In genomic region chr1:75601738-75602137, GRCm38 (mm10) we compare ENCODE assay signal across 23 mouse cellular contexts. TPM values are rescaled to one million over a fixed set of nuclear protein-coding genes. Genes with fewer than 3 reads are reported as not detected.
A peak's percentile ranks its signal among the peaks of the same experiment; 100 is the strongest.
DNase-seq lines count a peak whose midpoint lies in the region; ATAC-seq lines count a peak whose summit lies in the region.
"Had no signal": no experiment of that assay in that cellular context is flagged by ENCODE, and none has a peak within 500 bp of the region (broad histone marks: within the 10 kb centered on the region; RNA-seq: fewer than 3 reads in every experiment).

No protein-coding gene starts in this region.

- 0 out of 2 replicates have a peak overlapping the region, but pooled peaks have one; percentile 31 for H3K4me2 ChIP-seq in heart, embryonic 15.5 days
- H3K4me2 ChIP-seq in midbrain, embryonic 15.5 days = no peak overlapping the region
- H3K4me2 ChIP-seq in midbrain, embryonic 12.5 days (replicated peaks) = peak overlapping the region; percentile 25; the same call in 1 of the 2 replicates
- no peak overlapping the region for H3K4me2 ChIP-seq in forebrain, embryonic 12.5 days
- H3K4me2 ChIP-seq: kidney, embryonic 15.5 days; liver, embryonic 12.5 days; lung, embryonic 14.5 days had no signal

- WGBS in heart, embryonic 15.5 days = 21% methylated on average over 12 of the region's 12 CpGs
- WGBS in midbrain, embryonic 10.5 days = 8% methylated on average over 12 of the region's 12 CpGs
- WGBS in midbrain, embryonic 15.5 days = 7% methylated on average over 11 of the region's 12 CpGs
- 6% methylated on average over 11 of the region's 12 CpGs for WGBS in midbrain, embryonic 12.5 days
- WGBS in forebrain, embryonic 12.5 days = 6% methylated on average over 10 of the region's 12 CpGs

- no peaks in the 10 kb centered on the region for H3K36me3 ChIP-seq in heart, embryonic 15.5 days
- no peaks in the 10 kb centered on the region for H3K36me3 ChIP-seq in midbrain, embryonic 10.5 days
- H3K36me3 ChIP-seq in midbrain, embryonic 15.5 days (replicated peaks) = no peaks in the 10 kb centered on the region
- no peaks in the 10 kb centered on the region for H3K36me3 ChIP-seq in midbrain, embryonic 12.5 days
- no peaks in the 10 kb centered on the region for H3K36me3 ChIP-seq in forebrain, embryonic 12.5 days (replicated peaks)
- H3K36me3 ChIP-seq: G1E; kidney, embryonic 15.5 days; liver, embryonic 12.5 days had no signal

- H3K27ac ChIP-seq in heart, embryonic 15.5 days = no peak overlapping the region
- no peak overlapping the region for H3K27ac ChIP-seq in midbrain, embryonic 10.5 days (replicated peaks)
- H3K27ac ChIP-seq in midbrain, embryonic 15.5 days = no peak overlapping the region
- no peak overlapping the region for H3K27ac ChIP-seq in midbrain, embryonic 12.5 days (replicated peaks)
- H3K27ac ChIP-seq in forebrain, embryonic 12.5 days = no peak overlapping the region
- H3K27ac ChIP-seq: kidney, embryonic 15.5 days; layer of hippocampus, adult 2 months; liver, embryonic 12.5 days; macrophage had no signal

- H3K4me1 ChIP-seq in heart, embryonic 15.5 days (replicated peaks) = peaks cover 4% of the 10 kb centered on the region
- peaks cover 17% of the 10 kb centered on the region for H3K4me1 ChIP-seq in midbrain, embryonic 10.5 days
- peaks cover 6% of the 10 kb centered on the region; the same call in 1 of the 2 replicates for H3K4me1 ChIP-seq in midbrain, embryonic 15.5 days
- H3K4me1 ChIP-seq in midbrain, embryonic 12.5 days = peaks cover 4% of the 10 kb centered on the region; the same call in 1 of the 2 replicates
- H3K4me1 ChIP-seq in forebrain, embryonic 12.5 days = peaks cover 10% of the 10 kb centered on the region
- H3K4me1 ChIP-seq: kidney, embryonic 15.5 days; liver, embryonic 12.5 days had no signal

- H3K27me3 ChIP-seq in heart, embryonic 15.5 days = peaks cover 24% of the 10 kb centered on the region
- H3K27me3 ChIP-seq in midbrain, embryonic 10.5 days (ENCODE audit: low read depth, poor library complexity, severe bottlenecking) = peaks cover 51% of the 10 kb centered on the region
- H3K27me3 ChIP-seq in midbrain, embryonic 15.5 days (replicated peaks) = peaks cover 7% of the 10 kb centered on the region
- peaks cover 23% of the 10 kb centered on the region for H3K27me3 ChIP-seq in midbrain, embryonic 12.5 days
- peaks cover 17% of the 10 kb centered on the region for H3K27me3 ChIP-seq in forebrain, embryonic 12.5 days

- no peaks in the 10 kb centered on the region for H3K9me3 ChIP-seq in heart, embryonic 15.5 days (replicated peaks)
- no peaks in the 10 kb centered on the region for H3K9me3 ChIP-seq in midbrain, embryonic 10.5 days (replicated peaks)
- no peaks in the 10 kb centered on the region for H3K9me3 ChIP-seq in midbrain, embryonic 15.5 days
- H3K9me3 ChIP-seq in midbrain, embryonic 12.5 days = no peaks in the 10 kb centered on the region
- no peaks in the 10 kb centered on the region for H3K9me3 ChIP-seq in forebrain, embryonic 12.5 days
- H3K9me3 ChIP-seq: G1E; kidney, embryonic 15.5 days; liver, embryonic 12.5 days had no signal

- no peak overlapping the region for H3K9ac ChIP-seq in heart, embryonic 15.5 days
- H3K9ac ChIP-seq in midbrain, embryonic 15.5 days = no peak overlapping the region
- no peak overlapping the region for H3K9ac ChIP-seq in midbrain, embryonic 12.5 days (replicated peaks)
- no peak overlapping the region for H3K9ac ChIP-seq in forebrain, embryonic 12.5 days
- H3K9ac ChIP-seq: kidney, embryonic 15.5 days; liver, embryonic 12.5 days; lung, embryonic 14.5 days had no signal

- ATAC-seq in heart, embryonic 15.5 days (replicated peaks; ENCODE audit: insufficient number of reproducible peaks, insufficient read depth, low FRiP score, low read depth) = no peak
- no peak; the same call in 1 of the 2 replicates for ATAC-seq in midbrain, embryonic 15.5 days (replicated peaks)
- peak; percentile 38; the same call in 1 of the 2 replicates for ATAC-seq in midbrain, embryonic 12.5 days (ENCODE audit: low FRiP score, low read depth)
- no peak for ATAC-seq in forebrain, embryonic 12.5 days (ENCODE audit: low FRiP score)
- ATAC-seq: forebrain, embryonic 14.5 days; liver, embryonic 12.5 days had no signal

- no peak for DNase-seq in heart, postnatal 4 days
- peak; percentile 28 for DNase-seq in midbrain, embryonic 10.5 days (ENCODE audit: low spot score)
- no peak for DNase-seq in yolk sac, embryonic 10.5 days (ENCODE audit: low spot score)
- DNase-seq: adrenal gland, adult 2 months; B cell, adult 2 months; cerebellum, adult 11 months; cerebellum, postnatal 36 days; lung, embryonic 14.5 days; retina, postnatal 1 day; right cerebral cortex, postnatal 4 days; thymus, postnatal 4 days had no signal

- H3K4me3 ChIP-seq in heart, embryonic 15.5 days = no peak overlapping the region
- peak overlapping the region; percentile 30 for H3K4me3 ChIP-seq in midbrain, embryonic 10.5 days
- no peak overlapping the region for H3K4me3 ChIP-seq in midbrain, embryonic 15.5 days
- no peak overlapping the region for H3K4me3 ChIP-seq in midbrain, embryonic 12.5 days
- no peak overlapping the region for H3K4me3 ChIP-seq in forebrain, embryonic 12.5 days (replicated peaks)
- H3K4me3 ChIP-seq: kidney, embryonic 15.5 days; layer of hippocampus, adult 2 months; liver, embryonic 12.5 days had no signal

RNA-seq across cellular contexts. Expression of gene Slc4a3, which starts 55.7 kb away (rescaled TPM):
- 28.9 and 33.4 TPM in 2 replicates for polyA plus RNA-seq in heart, embryonic 15.5 days (2015; fragmentation: Nextera tagmentation; extraction: Ambion mirVana)
- total RNA-seq in heart, postnatal 4 days (2021) = 100 to 1,000 TPM; 121 to 125 TPM
- polyA plus RNA-seq in midbrain, embryonic 10.5 days (2016; fragmentation: Nextera tagmentation; extraction: Ambion mirVana) = 13.2 and 16.7 TPM in 2 replicates
- polyA plus RNA-seq in midbrain, embryonic 15.5 days (2015; fragmentation: Nextera tagmentation; extraction: Ambion mirVana) = 68.8 and 79.6 TPM in 2 replicates
- 31.0 and 36.0 TPM in 2 replicates for polyA plus RNA-seq in midbrain, embryonic 12.5 days (2016; fragmentation: Nextera tagmentation; extraction: Ambion mirVana)
- polyA plus RNA-seq in forebrain, embryonic 12.5 days (2016; fragmentation: Nextera tagmentation; extraction: Ambion mirVana) = 22.4 and 29.4 TPM in 2 replicates
- total RNA-seq: monocyte, adult 5-6 weeks; neutrophil, adult 5-6 weeks had no signal
- polyA plus RNA-seq: G1E had no signal

Comparison
In these comparisons a context has a peak if more than half of its experiments do, and no peak if none do; other contexts are left out.
1. H3K4me2 ChIP-seq: peak in heart, embryonic 15.5 days (single experiment) and midbrain, embryonic 12.5 days (single experiment); none in midbrain, embryonic 15.5 days (single experiment) and forebrain, embryonic 12.5 days (single experiment).